Mouse (Mus musculus) brain, embryonic 18.5 days (tissue): ENCODE measurements around the gene Fbxo39.
"Not testable (repeated sequence)": the region's sequence is repeated elsewhere in the genome, so short reads cannot be mapped to it uniquely, and the experiment has no call there.

Experiments used
- DNase-seq: peaks from one replicate; pipeline ENCODE4 v3.0.0-alpha.2; 2012; ENCODE audit warnings: low read depth, low spot score

Gene Fbxo39

GRCm38 (mm10) chr11:72311355-72312001 is 2.8 kb upstream of the Fbxo39 start:
- DNase-seq = no peak

GRCm38 (mm10) chr11:72318026-72318425 is 3.8 kb downstream of the Fbxo39 start:
- DNase-seq = no peak

DNA sequence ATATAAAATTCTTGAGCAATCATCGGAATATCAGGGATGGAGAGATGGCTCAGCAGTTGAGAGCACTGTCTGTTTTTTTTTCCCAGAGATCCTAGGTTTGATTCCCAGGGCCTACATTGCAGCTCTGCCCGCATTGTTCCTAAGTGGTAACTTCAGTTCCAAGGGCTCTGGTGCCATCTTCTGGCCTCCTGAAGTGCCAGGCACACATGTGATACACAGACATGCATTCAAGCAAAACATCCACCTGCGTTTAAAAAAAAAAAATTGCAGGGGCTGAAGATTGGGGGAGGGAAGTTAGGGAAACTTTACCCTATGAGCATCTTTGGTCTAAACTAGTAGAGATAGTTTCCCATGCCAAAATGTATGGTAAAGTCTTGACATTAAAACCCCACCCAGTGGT is 10.2 kb downstream of the Fbxo39 start:
- no peak for DNase-seq

- no peak for DNase-seq
These were observed 11.5 kb downstream of the Fbxo39 start for GRCm38 (mm10) chr11:72325701-72326100.

DNA sequence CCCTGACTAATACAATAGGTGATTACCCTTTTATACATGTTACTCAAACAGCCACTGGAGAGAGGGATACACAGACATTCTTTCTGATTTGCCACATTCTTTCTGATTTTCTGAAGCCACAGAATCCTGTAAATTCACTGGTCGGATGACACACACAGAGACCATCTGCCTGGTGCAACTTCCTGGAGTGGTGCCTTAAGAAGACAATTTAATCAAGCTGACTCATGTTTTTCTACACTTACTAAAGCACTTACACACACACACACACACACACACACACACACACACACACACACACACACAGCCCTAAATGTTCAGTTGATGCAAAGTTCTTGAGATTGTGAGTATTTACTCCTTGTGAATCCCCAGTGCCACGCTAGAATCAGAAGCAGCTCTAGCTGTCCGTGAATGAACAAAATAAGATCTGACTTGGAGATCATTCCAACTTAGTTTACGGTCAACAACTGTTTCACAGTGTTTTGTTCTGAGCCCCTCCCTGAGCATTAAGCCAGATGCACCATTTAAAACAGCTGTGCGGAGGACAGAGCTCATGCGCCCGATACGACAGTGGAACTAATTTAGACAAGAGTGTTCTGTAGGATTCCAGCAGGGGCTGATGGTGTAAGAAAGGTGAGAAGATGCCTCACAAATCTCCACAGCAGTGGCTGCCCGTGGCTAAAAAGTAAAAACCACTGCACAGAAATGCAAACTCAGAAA is 18.9 kb downstream of the Fbxo39 start:
- no peak for DNase-seq

DNA sequence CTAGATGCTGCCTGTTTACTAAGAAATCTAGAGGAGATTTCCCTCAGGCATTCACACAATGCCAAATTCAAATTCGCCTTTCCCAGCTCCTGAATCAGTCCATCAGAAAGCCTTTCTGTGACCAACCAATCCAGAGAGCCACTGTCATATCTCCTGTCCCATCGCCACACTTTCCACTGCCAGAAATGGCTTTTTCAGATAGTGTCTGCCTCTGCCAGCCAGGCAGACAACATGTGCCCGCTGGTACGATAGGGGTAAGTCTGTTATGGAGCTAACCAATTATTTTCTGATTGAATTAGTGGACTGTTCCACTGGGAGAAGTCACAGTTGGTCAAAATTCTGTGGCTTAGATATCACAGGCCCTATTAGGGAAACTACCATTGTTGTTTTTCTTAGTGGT is 20.4 kb downstream of the Fbxo39 start:
- DNase-seq = no peak

- DNase-seq = no peak
These were observed 22.5 kb downstream of the Fbxo39 start for GRCm38 (mm10) chr11:72336726-72337125.

DNA sequence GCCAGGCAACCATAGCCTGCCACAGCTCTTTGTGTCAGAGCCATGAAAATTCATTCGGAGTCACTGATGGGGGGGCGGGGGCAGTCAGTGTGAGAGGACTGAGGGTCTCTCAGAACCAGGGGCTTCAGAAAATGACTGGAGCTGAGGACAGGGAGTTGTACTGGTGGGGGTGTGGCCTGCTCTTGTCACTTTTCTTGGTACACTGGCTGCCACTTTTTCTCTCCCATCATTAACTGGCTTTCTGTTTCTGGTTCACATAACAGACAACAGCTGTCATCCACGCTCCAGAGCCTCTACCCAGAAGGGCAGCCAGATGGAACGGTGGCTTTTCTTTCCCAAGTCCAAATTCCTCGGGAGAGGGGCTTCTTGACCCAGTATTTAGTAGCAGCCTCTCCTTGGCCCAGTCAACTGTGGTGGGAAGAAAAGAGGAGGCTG is 24.2 kb downstream of the Fbxo39 start:
- DNase-seq = no peak

DNA sequence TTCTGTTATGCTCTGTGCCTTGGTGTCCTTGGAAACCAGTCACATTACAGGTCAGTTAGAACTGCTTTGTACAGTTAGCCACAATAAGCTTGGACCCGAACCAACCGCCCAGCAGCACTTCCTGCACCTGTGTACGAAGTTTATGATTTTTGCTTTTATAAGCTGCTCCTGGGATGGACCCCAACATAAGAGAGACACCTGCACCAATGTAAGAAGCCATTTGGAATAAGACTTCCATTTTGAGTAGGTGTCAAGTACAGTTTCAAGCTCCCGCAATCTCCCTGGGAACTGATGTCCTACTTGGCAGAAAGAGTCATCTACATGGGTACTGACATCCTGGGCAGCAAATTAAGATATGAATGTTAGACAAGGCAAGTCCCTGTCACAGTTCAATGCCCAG is 25.5 kb downstream of the Fbxo39 start:
- no peak for DNase-seq

- DNase-seq = no peak
These were observed 28.4 kb downstream of the Fbxo39 start for GRCm38 (mm10) chr11:72342549-72343237.

DNA sequence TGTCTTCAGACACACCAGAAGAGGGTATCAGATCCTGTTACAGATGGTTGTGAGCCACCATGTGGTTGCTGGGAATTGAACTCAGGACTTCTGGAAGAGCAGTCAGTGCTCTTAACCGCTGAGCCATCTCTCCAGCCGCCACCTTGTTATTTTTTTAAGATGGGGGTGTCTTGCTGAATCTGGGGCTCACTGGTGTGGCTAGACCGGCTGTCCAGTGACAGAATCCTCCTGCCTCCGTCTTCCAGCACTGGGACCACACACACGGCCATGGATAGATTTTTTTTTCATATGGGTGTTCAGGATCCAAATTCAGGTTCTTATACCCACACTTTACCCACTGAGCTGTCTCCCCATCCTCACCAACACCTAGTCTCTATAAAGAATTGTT is 29.0 kb downstream of the Fbxo39 start:
- not testable (repeated sequence) for DNase-seq

DNA sequence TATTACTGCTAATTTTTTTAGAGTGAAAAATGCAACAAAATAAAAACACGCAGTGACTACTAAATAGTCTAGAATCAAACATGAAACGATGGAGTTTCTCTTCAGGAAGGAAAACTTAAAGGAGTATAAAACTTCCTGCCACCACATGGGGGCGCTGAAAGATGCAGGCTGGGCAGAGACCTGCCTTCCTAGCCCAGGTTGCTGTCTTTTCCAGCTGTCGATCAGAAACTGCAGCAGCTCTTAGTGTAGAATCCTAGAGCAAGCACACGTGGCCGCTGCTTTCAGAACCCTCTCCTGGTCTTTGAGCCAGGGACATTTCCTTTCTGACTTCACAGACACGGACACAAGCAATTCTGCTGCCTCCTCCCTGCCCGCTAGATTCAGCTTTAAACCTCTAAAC is 29.7 kb downstream of the Fbxo39 start:
- no peak for DNase-seq

GRCm38 (mm10) chr11:72344486-72344885 is 30.2 kb downstream of the Fbxo39 start:
- no peak for DNase-seq

GRCm38 (mm10) chr11:72348563-72348962 is 34.3 kb downstream of the Fbxo39 start:
- DNase-seq = no peak

GRCm38 (mm10) chr11:72349016-72349415 is 34.8 kb downstream of the Fbxo39 start:
- no peak for DNase-seq

- DNase-seq = no peak
These were observed 35.4 kb downstream of the Fbxo39 start for GRCm38 (mm10) chr11:72349652-72350051.

DNA sequence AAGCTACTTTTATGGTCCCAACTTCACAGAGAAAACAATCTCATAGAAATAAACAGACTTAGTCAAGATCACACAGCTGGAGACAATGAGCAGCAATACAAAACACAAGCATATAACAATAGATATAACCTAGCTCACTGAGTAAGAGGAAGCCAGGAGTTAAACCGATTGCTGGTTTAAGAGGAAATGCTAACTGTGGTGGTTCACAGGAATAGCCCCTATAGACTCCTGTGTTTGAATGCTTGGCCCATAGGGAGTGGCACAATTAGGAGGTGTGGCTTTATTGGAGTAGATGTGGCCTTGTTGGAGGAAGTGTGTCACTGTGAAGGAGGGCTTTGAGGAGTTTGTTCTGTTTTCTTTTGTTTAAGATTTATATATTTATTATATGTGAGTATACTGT is 38.0 kb downstream of the Fbxo39 start:
- DNase-seq = no peak

GRCm38 (mm10) chr11:72353186-72353585 is 38.9 kb downstream of the Fbxo39 start:
- no peak for DNase-seq

- DNase-seq = no peak
These were observed 40.9 kb downstream of the Fbxo39 start for GRCm38 (mm10) chr11:72354971-72355728.

GRCm38 (mm10) chr11:72361385-72362346 is 47.4 kb downstream of the Fbxo39 start:
- peak; percentile 75 for DNase-seq

GRCm38 (mm10) chr11:72362347-72362741 is 48.1 kb downstream of the Fbxo39 start, which contains the start of gene Tekt1:
Gene Tekt1 (minus strand): TSS chr11:72362442.
- DNase-seq = no peak
